Mouse (Mus musculus) cerebellum, adult 9-11 months (tissue): Measurements from ENCODE around the gene Spp2.

ENCODE experiments used
- DNase-seq: peaks from one replicate; pipeline ENCODE4 v3.0.0; 2022

The Spp2 gene

GRCm38 (mm10) chr1:88406807-88407198 is at the start of gene Spp2:
Spp2 (plus strand) TSS chr1:88406961.
- DNase-seq, result no peak

- DNase-seq, result peak; percentile 93
These were observed 49.2 kb upstream of the Spp2 start for GRCm38 (mm10) chr1:88357458-88358090.

DNA sequence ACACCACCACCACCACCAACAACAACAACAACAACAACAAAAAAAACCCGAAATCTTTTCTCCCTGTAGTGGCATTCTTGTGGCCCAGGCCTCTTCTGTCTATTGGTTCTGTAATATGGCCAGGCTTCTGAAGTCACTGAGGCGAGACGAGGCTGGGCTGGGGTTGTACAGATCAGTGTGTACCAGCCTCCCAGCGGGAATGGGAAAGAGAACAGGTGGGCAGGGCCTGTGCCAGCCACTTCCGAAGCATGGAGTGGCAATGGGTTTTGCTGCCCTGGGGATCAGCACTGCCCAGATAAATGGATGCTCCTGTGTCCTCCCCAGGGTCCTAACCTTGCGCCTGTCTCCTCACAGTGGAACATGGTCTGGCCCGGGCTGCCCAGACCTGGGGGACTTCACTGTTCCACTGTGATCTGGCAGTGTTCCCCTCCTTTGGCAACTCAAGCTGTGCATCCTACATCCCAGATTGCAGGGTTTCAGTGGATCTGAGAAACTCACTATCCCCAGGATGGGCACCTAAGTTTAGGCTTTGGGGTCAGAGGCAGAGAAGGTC is 48.6 kb upstream of the Spp2 start:
- peak; percentile 97 for DNase-seq

GRCm38 (mm10) chr1:88361085-88361484 is 45.7 kb upstream of the Spp2 start:
- no peak for DNase-seq

DNA sequence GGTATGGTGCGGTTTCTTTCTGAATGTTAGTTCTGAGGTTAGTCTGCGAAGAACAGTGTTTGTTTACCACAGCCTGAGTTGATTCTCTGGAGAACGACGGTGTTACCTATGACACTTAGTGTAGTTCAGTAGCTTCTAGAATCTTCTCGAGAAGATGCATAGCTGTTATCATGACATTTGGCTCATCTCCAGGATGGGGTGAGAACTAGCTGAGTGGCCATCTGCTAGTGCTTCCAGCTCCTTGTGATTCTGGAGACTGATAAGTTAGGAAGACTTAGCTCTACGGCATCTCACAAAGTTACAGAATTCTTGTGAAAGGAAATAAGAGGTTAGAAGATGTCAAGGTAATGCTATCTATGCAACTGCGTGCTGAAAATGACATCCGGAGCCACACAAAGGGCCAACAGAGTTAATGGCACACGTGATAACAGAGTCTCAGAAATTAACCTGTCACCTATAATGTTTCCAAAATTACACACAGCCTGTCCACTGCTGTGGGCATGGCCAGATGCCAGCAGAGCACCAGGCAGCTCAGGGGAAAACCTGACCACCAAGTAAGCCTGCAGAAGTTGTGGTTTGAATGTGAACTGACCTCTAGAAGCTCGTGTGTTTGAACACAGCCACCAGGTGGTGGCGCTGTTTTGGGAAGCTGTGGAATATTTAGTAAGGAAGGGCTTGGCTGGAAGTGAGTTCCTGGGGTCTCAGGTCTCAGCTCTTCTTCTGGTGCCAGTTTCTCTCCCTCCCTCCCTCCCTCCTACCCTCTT is 39.7 kb upstream of the Spp2 start:
- DNase-seq, result peak; percentile 73

GRCm38 (mm10) chr1:88378446-88378845 is 28.3 kb upstream of the Spp2 start:
- no peak for DNase-seq

DNA sequence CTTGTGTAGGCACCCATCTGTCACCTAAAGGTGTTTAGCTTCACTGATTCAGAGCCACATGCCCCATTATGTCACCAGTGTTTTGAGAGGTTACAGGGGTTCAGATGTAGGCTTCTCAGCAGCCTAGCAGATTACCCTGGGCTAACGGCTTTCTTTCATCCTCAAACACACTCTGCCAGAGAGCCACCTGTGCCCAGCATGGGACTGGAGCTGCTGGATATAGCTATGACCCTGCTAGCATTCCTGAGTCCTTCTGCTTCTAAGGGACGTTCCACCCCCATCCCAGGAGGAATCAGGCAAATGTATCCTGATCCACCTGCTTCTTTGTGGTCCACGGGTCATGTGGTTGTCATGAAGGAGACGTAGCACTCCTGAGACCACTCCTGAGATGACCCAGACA is 15.1 kb upstream of the Spp2 start:
- DNase-seq, result peak; percentile 50

DNA sequence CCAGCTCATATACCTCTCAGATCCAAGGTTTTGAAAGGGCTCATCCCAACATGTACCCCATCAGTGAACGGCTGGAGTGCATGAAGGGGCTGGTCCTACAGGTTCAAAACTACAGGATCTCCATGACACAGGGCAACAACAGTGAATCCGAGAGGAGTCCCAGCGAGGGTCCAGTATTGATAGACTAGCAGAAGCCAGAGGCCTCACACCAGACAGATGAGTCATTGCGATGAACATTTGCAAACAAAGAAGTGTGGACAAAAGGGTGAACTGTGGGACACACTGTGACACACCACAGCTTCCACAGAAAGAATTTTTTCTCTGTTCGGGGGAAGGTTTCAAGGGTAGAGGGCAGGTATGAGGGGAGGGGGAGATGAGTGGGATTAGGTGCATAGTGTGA is 13.4 kb upstream of the Spp2 start:
- DNase-seq, result no peak

DNA sequence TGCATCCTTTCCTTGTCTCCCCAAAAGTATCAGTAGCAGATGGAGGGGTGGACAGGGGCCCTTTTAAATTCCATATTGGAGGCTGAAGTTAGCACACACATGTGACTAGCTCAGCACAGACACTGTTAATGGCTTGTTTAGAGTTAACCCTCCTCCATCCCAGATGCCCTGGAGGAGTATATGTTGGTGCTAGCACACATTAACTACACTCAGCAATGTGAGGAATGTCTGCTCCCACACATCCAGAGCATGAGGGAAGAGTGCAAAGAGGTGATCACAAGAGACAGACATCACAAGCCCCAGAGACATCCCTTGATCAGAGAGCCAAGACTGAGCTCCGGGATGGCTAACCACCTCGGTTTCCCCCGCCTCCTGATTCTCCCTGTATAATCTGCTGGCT is 3.4 kb upstream of the Spp2 start:
- DNase-seq, result no peak

- no peak for DNase-seq
These were observed 519 bp upstream of the Spp2 start for GRCm38 (mm10) chr1:88406078-88406806.

- no peak for DNase-seq
These were observed 1.6 kb downstream of the Spp2 start for GRCm38 (mm10) chr1:88408340-88408739.

GRCm38 (mm10) chr1:88412013-88412412 is 5.3 kb downstream of the Spp2 start:
- no peak for DNase-seq

DNA sequence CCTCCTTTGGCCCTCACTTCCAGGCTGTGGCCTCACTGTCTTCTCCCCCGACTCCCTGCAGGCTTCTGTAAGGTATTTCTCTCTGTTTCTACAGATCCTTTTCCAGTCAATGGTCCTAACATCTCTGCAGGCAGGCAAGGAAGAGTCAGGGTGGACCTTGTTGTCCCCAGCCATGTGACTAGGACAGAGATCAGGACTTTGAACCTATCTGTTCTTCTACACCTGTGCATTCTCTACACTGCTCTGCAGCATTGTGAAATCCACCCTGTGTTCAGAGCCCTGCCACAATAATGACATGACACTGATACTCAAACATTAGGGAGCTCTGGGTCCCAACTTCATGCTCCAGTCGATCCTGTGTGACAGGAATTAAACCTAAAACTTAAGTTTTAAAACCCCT is 12.2 kb downstream of the Spp2 start:
- no peak for DNase-seq

DNA sequence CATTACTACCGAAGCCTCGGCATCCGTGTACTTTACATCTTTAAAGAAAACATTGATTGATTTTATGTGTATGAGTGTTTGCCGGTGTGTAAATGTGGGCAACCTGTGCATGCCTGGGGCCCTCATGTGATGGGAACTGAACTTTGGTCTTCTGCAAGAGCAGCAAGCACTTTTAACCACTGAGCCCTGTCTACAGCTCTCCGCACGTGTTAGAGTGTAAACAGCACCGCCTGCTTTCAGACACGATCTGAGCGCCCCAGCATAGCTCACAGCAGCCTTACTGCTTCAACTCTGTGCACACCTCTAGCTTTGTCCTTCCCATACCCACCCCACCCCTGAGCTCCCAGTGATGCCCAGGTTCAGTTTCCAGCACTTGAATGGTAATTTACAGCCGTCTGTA is 15.3 kb downstream of the Spp2 start:
- no peak for DNase-seq

GRCm38 (mm10) chr1:88422846-88423395 is 16.2 kb downstream of the Spp2 start:
- DNase-seq, result no peak

GRCm38 (mm10) chr1:88424602-88425252 is 18.0 kb downstream of the Spp2 start:
- peak; percentile 83 for DNase-seq

DNA sequence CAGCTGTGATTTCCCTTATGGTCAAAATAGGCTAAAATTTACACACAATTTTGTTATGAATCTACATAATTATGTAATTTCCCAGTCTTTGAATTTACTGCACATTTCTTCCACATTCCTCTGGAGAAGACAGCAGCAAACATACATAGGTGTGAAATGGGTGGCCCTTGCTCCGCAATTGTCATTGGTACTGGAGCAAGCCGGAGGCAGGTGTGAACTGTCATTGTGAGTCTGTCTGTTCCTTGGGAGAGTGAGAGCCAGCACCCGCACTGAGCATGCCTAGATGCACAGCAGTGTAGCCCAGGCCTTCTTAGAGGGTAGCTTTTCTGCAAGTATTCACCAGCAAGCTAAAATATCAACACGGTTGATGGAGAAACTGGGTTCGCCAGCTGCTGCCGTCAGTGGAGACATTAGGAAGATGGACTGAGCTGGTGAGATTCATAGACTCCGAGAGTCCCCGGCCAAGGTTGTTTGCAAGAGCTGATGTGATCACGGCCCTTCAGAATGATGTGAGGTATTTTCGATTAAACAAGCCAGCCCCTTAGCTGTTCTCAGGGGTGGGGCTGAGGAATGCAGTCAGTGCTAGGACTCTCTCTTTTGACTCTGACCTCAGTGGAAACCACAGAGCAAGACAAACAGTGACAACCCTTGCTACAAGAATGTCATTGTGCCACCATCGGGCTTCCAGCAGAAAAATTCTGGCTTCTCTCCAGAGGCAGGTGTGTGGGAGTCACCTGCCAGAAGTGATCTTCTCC is 21.4 kb downstream of the Spp2 start:
- no peak for DNase-seq

- no peak for DNase-seq
These were observed 22.7 kb downstream of the Spp2 start for GRCm38 (mm10) chr1:88429413-88429812.

GRCm38 (mm10) chr1:88431262-88431661 is 24.5 kb downstream of the Spp2 start:
- DNase-seq, result no peak

DNA sequence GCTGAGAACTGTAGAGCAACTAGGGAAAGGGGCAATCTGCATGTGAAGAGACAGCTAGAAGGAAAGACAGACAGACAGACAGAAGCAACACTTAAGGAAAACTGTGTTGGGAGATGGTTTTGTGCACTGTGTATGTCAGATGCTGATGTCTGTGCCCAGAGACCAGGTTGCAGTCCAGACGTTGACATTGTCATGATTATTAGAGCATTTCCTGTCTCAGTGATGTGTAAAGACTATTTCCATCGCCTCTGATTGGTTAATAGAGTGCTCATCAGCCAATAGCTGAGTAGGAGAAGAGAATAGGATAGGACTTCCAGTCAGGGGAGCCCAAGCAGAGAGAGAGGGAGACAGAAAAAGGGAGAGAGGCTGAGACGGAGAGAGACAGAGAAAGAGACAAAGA is 25.8 kb downstream of the Spp2 start:
- DNase-seq, result no peak

GRCm38 (mm10) chr1:88433096-88433883 is 26.5 kb downstream of the Spp2 start:
- DNase-seq, result peak; percentile 47
